Mouse (Mus musculus) liver, adult 2 months (tissue): Measurements from ENCODE around the gene Tlcd2.
A peak's percentile ranks its signal among the peaks of the same experiment; 100 is the strongest.

Source experiments
- CTCF ChIP-seq: fragments of 200-500 bp; IDR thresholded peaks from 2 replicates; pipeline ENCODE4 v1.5.1; 2011; ENCODE audit warnings: low read depth, low read length, control low read depth
- POLR2A ChIP-seq: fragments of 200-500 bp; IDR thresholded peaks from 2 replicates; pipeline ENCODE4 v1.6.1; 2011; ENCODE audit warnings: low read length, control low read depth; ENCODE audit not compliant: insufficient read depth; ENCODE audit errors: extremely low read depth

DNA sequence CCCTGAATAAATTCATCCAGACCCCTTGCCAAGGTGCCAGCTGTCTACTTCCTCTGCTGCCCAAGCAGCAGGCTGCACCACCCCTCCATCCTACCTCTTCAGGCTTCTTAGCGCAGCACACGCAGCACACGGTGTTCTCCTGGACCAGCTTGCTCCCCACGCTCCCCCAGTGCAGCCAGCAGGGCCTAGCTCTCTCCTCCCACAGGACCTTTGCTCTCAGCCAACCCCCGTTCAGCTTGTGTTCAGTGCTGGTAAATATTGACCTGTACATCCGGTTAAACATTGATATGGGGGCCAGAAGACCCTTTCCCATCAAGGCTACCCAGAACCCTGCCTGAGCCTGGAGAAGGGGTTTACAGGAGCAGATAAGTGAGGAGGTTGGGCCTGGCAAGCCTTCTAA lies 22.2 kb upstream of the Tlcd2 start, which contains the start of gene Serpinf2:
- TF ChIP-seq CTCF, result peak; percentile 14; the same call in 1 of the 2 replicates
- TF ChIP-seq POLR2A, result peak; percentile 96
